Mouse (Mus musculus) ES-E14 (cell line): ENCODE data around the gene Pde4d.

ENCODE experiments used
- CHD2 ChIP-seq: IDR thresholded peaks from 2 replicates; pipeline ENCODE4 v1.6.1; 2014; ENCODE audit warnings: mild to moderate bottlenecking, low read depth, low read length, inconsistent platforms
- ZC3H11A ChIP-seq: IDR thresholded peaks from 2 replicates; pipeline ENCODE4 v1.6.1; 2012; ENCODE audit warnings: low read depth, mild to moderate bottlenecking, inconsistent platforms, low read length, borderline replicate concordance
- ZNF384 ChIP-seq: IDR thresholded peaks from 2 replicates; pipeline ENCODE4 v1.6.1; 2012; ENCODE audit warnings: low read depth, low read length, inconsistent platforms

- no peak for TF ChIP-seq ZNF384
- TF ChIP-seq ZC3H11A = no peak
- no peak for TF ChIP-seq CHD2
Measured at GRCm38 (mm10) chr13:109116004-109116341, 666.2 kb downstream of the Pde4d start.
